Mouse (Mus musculus): ENCODE measurements around the gene Gpx2. TPM values are rescaled to one million over a fixed set of nuclear protein-coding genes. Genes with fewer than 3 reads are reported as not detected.

Gpx2 gene
- not detected in 2 replicates for polyA plus RNA-seq (2014; fragmentation: Nextera tagmentation; extraction: Ambion mirVana)

- WGBS: 73% methylated on average over 5 of the region's 5 CpGs
- no peaks in the 10 kb centered on the region for H3K4me1 ChIP-seq (ENCODE audit: control insufficient read depth, insufficient read depth, low read length)
- no peaks in the 10 kb centered on the region for H3K9me3 ChIP-seq (ENCODE audit: control insufficient read depth, low read length)
- no peak for ATAC-seq (ENCODE audit: insufficient read depth, low FRiP score, low TSS enrichment)
- no peaks in the 10 kb centered on the region for H3K36me3 ChIP-seq (ENCODE audit: control insufficient read depth, insufficient read depth, low read length)
- no peak within 1 kb of the TSS for H3K4me2 ChIP-seq (ENCODE audit: low read depth)
- no peak for DNase-seq (ENCODE audit: low spot score)
- H3K27me3 ChIP-seq (ENCODE audit: control insufficient read depth, insufficient read depth, low read length): no peaks in the 10 kb centered on the region
- no peak within 1 kb of the TSS for H3K9ac ChIP-seq (ENCODE audit: low read length)
- H3K27ac ChIP-seq (ENCODE audit: low read depth, low read length): no peak within 1 kb of the TSS
- no peak within 1 kb of the TSS for H3K4me3 ChIP-seq (ENCODE audit: low read depth, low read length)
Measured at GRCm38 (mm10) chr12:76795350-76795749, at the start of gene Gpx2. Gene Gpx2 (minus strand): TSS chr12:76795554.

- WGBS: 89% methylated on average over 15 of the region's 15 CpGs
- Histone ChIP-seq H3K36me3 (ENCODE audit: control insufficient read depth, insufficient read depth, low read length) (no peaks in the 10 kb centered on the region), H3K4me2 (ENCODE audit: low read depth) (no peak overlapping the region), H3K9ac (ENCODE audit: low read length) (no peak overlapping the region), H3K4me1 (ENCODE audit: control insufficient read depth, insufficient read depth, low read length) (no peaks in the 10 kb centered on the region), H3K4me3 (ENCODE audit: low read depth, low read length) (no peak overlapping the region), H3K27ac (ENCODE audit: low read depth, low read length) (no peak overlapping the region), H3K27me3 (ENCODE audit: control insufficient read depth, insufficient read depth, low read length) (no peaks in the 10 kb centered on the region), H3K9me3 (ENCODE audit: control insufficient read depth, low read length) (no peaks in the 10 kb centered on the region)
- DNase-seq (ENCODE audit: low spot score): no peak
- ATAC-seq (ENCODE audit: insufficient read depth, low FRiP score, low TSS enrichment): no peak
Measured at GRCm38 (mm10) chr12:76844346-76845061, 49.1 kb upstream of the Gpx2 start.

DNA sequence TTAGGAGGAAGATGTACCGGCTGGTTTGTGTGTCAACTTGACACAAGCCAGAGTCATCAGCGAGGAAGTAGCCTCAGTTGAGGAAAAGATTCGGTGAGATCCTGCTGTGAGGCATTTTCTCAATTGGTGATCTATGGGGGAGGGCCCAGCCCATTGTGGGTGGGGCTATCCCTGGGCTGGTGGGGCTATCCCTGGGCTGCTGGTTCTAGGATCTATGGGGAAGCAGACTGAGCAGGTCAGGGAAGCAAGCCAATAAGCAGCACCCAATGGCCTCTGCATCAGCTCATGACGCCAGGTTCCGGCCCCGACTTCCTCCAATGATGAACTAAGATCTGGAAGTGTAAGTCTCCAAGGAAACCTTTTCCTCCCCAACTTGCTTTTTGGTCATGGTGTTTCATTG is 44.7 kb upstream of the Gpx2 start:
- DNase-seq (ENCODE audit: low spot score) (no peak), ATAC-seq (ENCODE audit: insufficient read depth, low FRiP score, low TSS enrichment) (no peak)
- WGBS: 83% methylated on average over 6 of the region's 6 CpGs
- Histone ChIP-seq H3K36me3 (ENCODE audit: control insufficient read depth, insufficient read depth, low read length) (no peaks in the 10 kb centered on the region), H3K9me3 (ENCODE audit: control insufficient read depth, low read length) (no peaks in the 10 kb centered on the region), H3K27ac (ENCODE audit: low read depth, low read length) (no peak overlapping the region), H3K4me1 (ENCODE audit: control insufficient read depth, insufficient read depth, low read length) (peaks cover 2% of the 10 kb centered on the region; the same call in 1 of the 2 replicates), H3K27me3 (ENCODE audit: control insufficient read depth, insufficient read depth, low read length) (no peaks in the 10 kb centered on the region), H3K4me2 (ENCODE audit: low read depth) (no peak overlapping the region), H3K9ac (ENCODE audit: low read length) (no peak overlapping the region), H3K4me3 (ENCODE audit: low read depth, low read length) (no peak overlapping the region)

DNA sequence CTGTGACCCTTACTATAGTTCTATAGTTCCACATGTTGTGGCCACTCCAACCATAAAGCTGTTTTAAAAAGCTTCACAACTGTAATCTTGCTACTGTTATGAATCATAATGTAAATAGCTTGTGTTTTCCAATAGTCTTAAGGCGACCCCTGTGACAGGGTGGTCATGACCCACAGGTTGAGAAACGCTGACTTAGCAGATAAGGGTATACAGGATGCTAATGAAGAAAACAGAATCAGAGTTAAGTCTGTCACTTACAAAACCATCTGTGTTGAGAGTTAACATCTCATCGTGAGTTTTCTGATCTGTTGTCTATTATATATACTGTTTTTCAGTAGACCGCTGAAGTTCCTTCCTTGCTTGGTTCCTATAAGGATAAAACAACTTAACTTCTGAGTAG is 43.9 kb upstream of the Gpx2 start:
- DNase-seq (ENCODE audit: low spot score) (no peak), ATAC-seq (ENCODE audit: insufficient read depth, low FRiP score, low TSS enrichment) (no peak)
- H3K27me3 ChIP-seq (ENCODE audit: control insufficient read depth, insufficient read depth, low read length): no peaks in the 10 kb centered on the region
- 95% methylated on average over 4 of the region's 4 CpGs for WGBS
- no peaks in the 10 kb centered on the region for H3K36me3 ChIP-seq (ENCODE audit: control insufficient read depth, insufficient read depth, low read length)
- H3K4me3 ChIP-seq (ENCODE audit: low read depth, low read length): no peak overlapping the region
- H3K9me3 ChIP-seq (ENCODE audit: control insufficient read depth, low read length): no peaks in the 10 kb centered on the region
- H3K9ac ChIP-seq (ENCODE audit: low read length): no peak overlapping the region
- no peak overlapping the region for H3K4me2 ChIP-seq (ENCODE audit: low read depth)
- H3K27ac ChIP-seq (ENCODE audit: low read depth, low read length): no peak overlapping the region
- H3K4me1 ChIP-seq (ENCODE audit: control insufficient read depth, insufficient read depth, low read length): peaks cover 2% of the 10 kb centered on the region; the same call in 1 of the 2 replicates

DNA sequence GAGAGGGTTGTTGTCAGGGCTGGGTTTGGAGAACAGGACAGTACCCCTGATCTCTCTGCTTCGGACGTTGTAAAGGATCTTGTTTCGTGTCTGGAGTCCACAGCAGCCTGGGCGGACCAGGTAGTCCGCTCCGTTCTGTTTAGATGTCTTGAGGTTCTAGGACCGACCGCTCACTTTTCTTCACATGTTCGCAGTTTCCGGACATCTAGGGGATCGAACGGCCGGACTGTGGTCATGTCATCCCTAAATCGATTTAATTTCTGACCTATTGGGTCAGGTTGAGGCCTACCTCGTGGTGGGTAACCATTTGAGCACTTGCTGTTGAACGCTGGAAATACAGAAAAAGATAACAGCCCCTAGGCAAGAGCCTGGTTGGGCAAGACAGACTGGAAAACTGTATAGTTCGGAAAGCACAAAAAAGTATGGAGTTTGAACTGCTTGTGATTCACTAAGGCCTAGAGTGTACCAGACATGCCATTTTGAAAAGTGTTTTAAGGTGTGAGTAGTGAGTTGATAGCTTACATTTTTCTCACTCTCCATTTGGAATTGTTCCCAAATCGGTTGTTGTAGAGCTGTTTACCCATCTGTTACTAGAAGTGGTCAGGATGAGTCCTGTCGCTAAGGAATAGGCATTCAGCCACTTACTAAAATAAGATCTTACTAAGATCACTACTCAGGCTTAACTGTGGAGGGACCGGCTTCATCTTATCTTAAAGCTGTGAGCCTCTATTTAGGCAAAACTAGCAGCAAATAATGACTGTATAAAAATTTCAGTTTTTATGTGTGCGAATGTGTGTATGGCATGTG is 42.7 kb upstream of the Gpx2 start:
- peak overlapping the region; percentile 57 for H3K4me3 ChIP-seq (ENCODE audit: low read depth, low read length)
- no peaks in the 10 kb centered on the region for H3K27me3 ChIP-seq (ENCODE audit: control insufficient read depth, insufficient read depth, low read length)
- DNase-seq (ENCODE audit: low spot score): no peak
- H3K9me3 ChIP-seq (ENCODE audit: control insufficient read depth, low read length): no peaks in the 10 kb centered on the region
- H3K36me3 ChIP-seq (ENCODE audit: control insufficient read depth, insufficient read depth, low read length): no peaks in the 10 kb centered on the region
- no peak for ATAC-seq (ENCODE audit: insufficient read depth, low FRiP score, low TSS enrichment)
- H3K4me1 ChIP-seq (ENCODE audit: control insufficient read depth, insufficient read depth, low read length): peaks cover 2% of the 10 kb centered on the region; the same call in 1 of the 2 replicates
- no peak overlapping the region for H3K27ac ChIP-seq (ENCODE audit: low read depth, low read length)
- peak overlapping the region; percentile 66 for H3K9ac ChIP-seq (ENCODE audit: low read length)
- peak overlapping the region; percentile 58 for H3K4me2 ChIP-seq (ENCODE audit: low read depth)
- 14% methylated on average over 21 of the region's 21 CpGs for WGBS

DNA sequence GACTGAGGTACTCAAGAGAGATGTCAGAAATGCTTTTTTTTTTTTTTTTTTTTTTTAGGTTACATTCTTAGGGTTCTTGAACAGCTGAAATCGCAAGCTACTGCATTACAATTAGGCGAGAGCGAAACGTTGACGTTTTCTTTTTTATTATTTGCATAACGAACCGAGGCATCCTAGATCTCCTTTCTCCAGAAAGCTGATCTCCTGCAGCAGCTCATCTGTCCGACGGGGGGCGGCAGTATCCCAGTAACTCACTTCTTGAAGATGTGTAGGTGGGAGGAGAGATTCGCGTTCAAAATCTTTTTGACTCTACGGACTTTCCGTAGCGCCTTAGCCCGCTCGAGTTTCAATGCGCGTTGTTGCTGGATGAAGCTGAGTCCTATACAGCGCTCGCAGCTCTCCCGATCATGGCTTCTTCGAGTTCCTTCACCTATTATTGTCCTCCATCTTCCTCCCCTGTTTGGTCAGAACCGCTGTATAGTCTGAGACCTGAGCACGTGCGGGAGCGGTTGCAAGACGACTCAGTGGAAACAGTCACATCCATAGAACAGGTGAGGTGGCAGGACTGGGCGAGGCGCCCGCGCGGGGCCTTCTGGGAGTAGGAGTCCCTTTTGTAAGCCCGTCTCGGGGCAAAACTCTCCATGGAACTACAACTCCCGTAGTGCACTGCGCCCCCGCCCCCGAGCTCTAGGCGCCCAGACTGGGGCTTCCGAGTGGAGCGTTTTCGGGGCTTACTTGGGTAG is 41.9 kb upstream of the Gpx2 start:
- Histone ChIP-seq H3K9me3 (ENCODE audit: control insufficient read depth, low read length) (no peaks in the 10 kb centered on the region), H3K4me3 (ENCODE audit: low read depth, low read length) (peak overlapping the region; percentile 57), H3K4me2 (ENCODE audit: low read depth) (peak overlapping the region; percentile 58), H3K27ac (ENCODE audit: low read depth, low read length) (no peak overlapping the region), H3K27me3 (ENCODE audit: control insufficient read depth, insufficient read depth, low read length) (no peaks in the 10 kb centered on the region), H3K36me3 (ENCODE audit: control insufficient read depth, insufficient read depth, low read length) (no peaks in the 10 kb centered on the region), H3K9ac (ENCODE audit: low read length) (peak overlapping the region; percentile 66), H3K4me1 (ENCODE audit: control insufficient read depth, insufficient read depth, low read length) (peaks cover 2% of the 10 kb centered on the region; the same call in 1 of the 2 replicates)
- DNase-seq (ENCODE audit: low spot score): peak; percentile 97
- ATAC-seq (ENCODE audit: insufficient read depth, low FRiP score, low TSS enrichment): peak; percentile 96
- under 1% methylated on average over 42 of the region's 43 CpGs for WGBS

DNA sequence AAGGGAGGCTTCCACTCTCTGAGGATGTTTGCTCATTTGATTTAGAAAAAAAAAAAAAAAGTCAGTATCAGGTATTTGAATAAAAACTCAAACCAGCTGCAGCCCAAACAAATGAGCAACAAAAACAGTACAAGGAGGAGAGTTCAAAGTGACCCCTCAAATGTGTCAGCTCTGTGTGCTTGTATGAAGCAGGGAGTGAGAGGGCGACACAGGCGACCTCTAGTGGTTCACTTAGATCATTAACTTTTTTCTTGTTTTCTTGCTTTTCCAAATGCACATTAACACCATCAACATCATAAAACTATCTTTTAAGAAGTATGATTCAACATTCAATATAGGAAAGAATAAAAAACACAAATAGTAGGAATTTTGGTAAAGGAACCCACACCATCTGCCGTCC is 37.4 kb upstream of the Gpx2 start:
- DNase-seq (ENCODE audit: low spot score) (no peak), ATAC-seq (ENCODE audit: insufficient read depth, low FRiP score, low TSS enrichment) (no peak)
- Histone ChIP-seq H3K9ac (ENCODE audit: low read length) (no peak overlapping the region), H3K4me2 (ENCODE audit: low read depth) (no peak overlapping the region), H3K9me3 (ENCODE audit: control insufficient read depth, low read length) (no peaks in the 10 kb centered on the region), H3K27me3 (ENCODE audit: control insufficient read depth, insufficient read depth, low read length) (no peaks in the 10 kb centered on the region), H3K36me3 (ENCODE audit: control insufficient read depth, insufficient read depth, low read length) (no peaks in the 10 kb centered on the region), H3K4me1 (ENCODE audit: control insufficient read depth, insufficient read depth, low read length) (no peaks in the 10 kb centered on the region), H3K4me3 (ENCODE audit: low read depth, low read length) (no peak overlapping the region), H3K27ac (ENCODE audit: low read depth, low read length) (no peak overlapping the region)
- WGBS: 4% methylated on average over 3 of the region's 3 CpGs

DNA sequence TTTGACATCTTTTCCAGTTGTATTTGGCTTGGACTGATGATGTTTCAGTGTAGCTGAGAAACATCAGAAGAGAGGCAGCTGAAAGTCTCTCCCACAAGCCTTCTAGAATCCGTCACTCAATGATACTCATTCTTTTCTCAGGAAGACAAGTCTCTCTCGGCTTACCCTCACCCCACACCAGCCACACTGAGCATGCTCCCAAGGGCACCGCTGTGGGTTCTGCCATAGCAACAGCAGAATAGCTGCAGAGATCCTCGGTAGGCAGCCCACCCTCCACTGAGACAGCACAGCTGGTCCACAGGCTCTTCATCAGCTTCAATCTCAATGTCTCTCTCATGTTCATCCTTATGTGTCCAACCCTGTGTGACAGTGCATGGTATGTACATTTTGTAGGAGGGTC is 29.9 kb upstream of the Gpx2 start:
- ATAC-seq (ENCODE audit: insufficient read depth, low FRiP score, low TSS enrichment): no peak
- H3K27me3 ChIP-seq (ENCODE audit: control insufficient read depth, insufficient read depth, low read length): peaks cover 9% of the 10 kb centered on the region; the same call in 1 of the 2 replicates
- 73% methylated on average over 4 of the region's 4 CpGs for WGBS
- H3K9ac ChIP-seq (ENCODE audit: low read length): no peak overlapping the region
- no peak overlapping the region for H3K4me2 ChIP-seq (ENCODE audit: low read depth)
- H3K9me3 ChIP-seq (ENCODE audit: control insufficient read depth, low read length): no peaks in the 10 kb centered on the region
- no peak for DNase-seq (ENCODE audit: low spot score)
- no peaks in the 10 kb centered on the region for H3K36me3 ChIP-seq (ENCODE audit: control insufficient read depth, insufficient read depth, low read length)
- H3K27ac ChIP-seq (ENCODE audit: low read depth, low read length): no peak overlapping the region
- peaks cover 3% of the 10 kb centered on the region; the same call in 1 of the 2 replicates for H3K4me1 ChIP-seq (ENCODE audit: control insufficient read depth, insufficient read depth, low read length)
- no peak overlapping the region for H3K4me3 ChIP-seq (ENCODE audit: low read depth, low read length)
